Mouse (Mus musculus) inflammation-experienced regulatory T-cells, adult 16 weeks (primary cell): ENCODE results near the gene Rasl10a. TPM values are rescaled to one million over a fixed set of nuclear protein-coding genes. Genes with fewer than 3 reads are reported as not detected.

Experiments
- polyA plus RNA-seq: library from polyadenylated mRNA; unstranded; fragments of 100-300 nt; shearing (Covaris generic); gene quantifications from one replicate; pipeline ENCODE4 v1.2.1, GENCODE M21; 2017

The Rasl10a gene
- not detected for polyA plus RNA-seq

GRCm38 (mm10) chr11:5057856-5058641 is at the start of gene Rasl10a:
TSS of gene Rasl10a (plus strand) at chr11:5058128.

GRCm38 (mm10) chr11:5065056-5065821 is 7.3 kb downstream of the Rasl10a start, which contains the start of gene Gas2l1:
TSS of gene Gas2l1 (minus strand) at chr11:5065327.

GRCm38 (mm10) chr11:5098736-5099542 is 41.0 kb downstream of the Rasl10a start, which contains the start of the genes Rhbdd3 and Ewsr1:
TSS of gene Rhbdd3 (plus strand) at chr11:5098926.
TSS of gene Ewsr1 (minus strand) at chr11:5099266.

Other genes starting within 250 kb of the Rasl10a start
- 59.9 TPM for gene Nf2, start 208.6 kb upstream of the Rasl10a start, polyA plus RNA-seq
- gene Nipsnap1, start 184.2 kb upstream of the Rasl10a start, polyA plus RNA-seq: 50.1 TPM
- gene Thoc5, start 162.8 kb upstream of the Rasl10a start, polyA plus RNA-seq: 58.8 TPM
- 6.6 TPM for gene Nefh, start 110.1 kb upstream of the Rasl10a start, polyA plus RNA-seq
- gene Ap1b1, start 71.3 kb upstream of the Rasl10a start, polyA plus RNA-seq: 125 TPM
- gene Gas2l1, start 7.2 kb downstream of the Rasl10a start, polyA plus RNA-seq: 2.5 TPM
- 11.0 TPM for gene Rhbdd3, start 40.8 kb downstream of the Rasl10a start, polyA plus RNA-seq
- 905 TPM for gene Ewsr1, start 41.1 kb downstream of the Rasl10a start, polyA plus RNA-seq
- gene Emid1, start 94.1 kb downstream of the Rasl10a start, polyA plus RNA-seq: 1.5 TPM
- 3.9 TPM for gene Kremen1, start 203.4 kb downstream of the Rasl10a start, polyA plus RNA-seq